Mouse (Mus musculus) heart, adult 18-20 months (tissue): Measurements from ENCODE around the gene Elmo1. TPM values are rescaled to one million over a fixed set of nuclear protein-coding genes. Genes with fewer than 3 reads are reported as not detected.

Experiments used
- DNase-seq, 2 experiments: peaks; one replicate each; pipeline ENCODE4 v3.0.0; 2021 to 2022; ENCODE audit warnings: mixed read lengths in 1 of 2
- total RNA-seq, 2 experiments: library from RNA; stranded (reverse); gene quantifications; 2 replicates each; pipeline ENCODE4 v1.2.3; 2021

Gene Elmo1
- total RNA-seq, 2 experiments from 2014 or later: 7.6 to 9.1 TPM

DNA sequence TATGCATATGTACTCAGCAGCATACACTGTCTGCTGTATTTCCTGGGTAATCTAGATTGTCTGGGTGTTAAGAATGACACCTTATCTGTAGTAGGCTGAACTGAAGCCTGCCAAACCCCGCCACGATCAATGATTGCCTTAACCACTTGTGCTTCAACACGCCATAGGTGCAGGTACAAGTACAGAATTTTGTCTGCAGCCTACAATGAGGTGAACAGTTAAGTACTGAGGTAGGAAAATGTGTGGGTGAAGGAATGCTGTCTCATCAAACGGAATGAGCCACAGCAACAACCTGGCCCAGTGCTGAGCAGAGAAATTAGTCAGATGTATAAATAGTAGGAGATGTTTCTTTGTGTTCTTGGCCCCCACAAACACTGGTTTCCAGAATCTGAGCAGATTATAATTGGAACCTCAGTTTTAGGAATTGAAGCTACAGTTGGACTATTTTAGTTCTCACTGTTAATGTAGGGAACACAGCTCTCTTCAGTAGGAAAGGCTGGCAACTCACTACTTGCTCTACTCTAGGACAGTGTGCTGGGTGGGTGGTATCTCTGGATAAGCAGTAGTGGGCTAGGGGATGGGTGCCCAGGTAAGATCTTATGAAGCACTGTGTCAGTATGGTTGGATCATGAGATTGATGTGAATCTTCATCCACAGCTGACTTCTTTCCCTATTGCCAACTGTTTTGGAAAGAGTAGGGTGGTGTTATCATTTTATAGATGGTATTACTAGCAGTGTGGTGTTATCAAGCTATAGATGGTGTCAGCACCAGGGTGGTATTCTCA is 4.7 kb downstream of the Elmo1 start:
- no peak for DNase-seq

DNA sequence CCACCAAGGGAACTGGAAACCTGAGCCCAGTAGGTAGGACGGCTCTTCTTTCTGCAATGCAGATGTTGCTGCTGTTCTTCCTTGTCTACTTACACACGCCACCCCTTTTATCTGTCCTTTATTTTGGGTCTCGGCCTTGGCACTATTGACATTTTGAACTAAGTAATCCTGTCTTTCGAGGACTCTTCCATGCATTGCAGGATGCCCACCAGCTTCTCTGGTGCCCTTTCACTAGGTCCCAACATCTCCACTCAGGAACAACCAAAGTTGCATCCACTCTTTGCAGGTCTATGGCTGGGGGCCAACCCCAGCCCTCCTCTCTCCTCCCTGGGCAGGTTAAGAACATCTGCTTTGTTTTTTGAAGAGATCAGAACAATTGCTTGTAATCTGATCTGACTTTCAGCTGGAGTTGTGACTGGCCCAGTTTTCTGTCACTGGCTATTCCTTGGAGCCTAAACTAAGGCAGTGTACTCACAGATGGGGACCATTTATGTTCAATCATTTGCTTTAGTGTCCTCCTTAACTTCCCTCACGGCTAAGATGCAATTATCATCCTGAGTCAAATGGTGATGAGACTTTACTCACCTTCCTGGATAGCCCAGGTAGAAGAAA is 6.7 kb downstream of the Elmo1 start:
- DNase-seq: peak in 1 of 2 experiments; percentile 4

DNA sequence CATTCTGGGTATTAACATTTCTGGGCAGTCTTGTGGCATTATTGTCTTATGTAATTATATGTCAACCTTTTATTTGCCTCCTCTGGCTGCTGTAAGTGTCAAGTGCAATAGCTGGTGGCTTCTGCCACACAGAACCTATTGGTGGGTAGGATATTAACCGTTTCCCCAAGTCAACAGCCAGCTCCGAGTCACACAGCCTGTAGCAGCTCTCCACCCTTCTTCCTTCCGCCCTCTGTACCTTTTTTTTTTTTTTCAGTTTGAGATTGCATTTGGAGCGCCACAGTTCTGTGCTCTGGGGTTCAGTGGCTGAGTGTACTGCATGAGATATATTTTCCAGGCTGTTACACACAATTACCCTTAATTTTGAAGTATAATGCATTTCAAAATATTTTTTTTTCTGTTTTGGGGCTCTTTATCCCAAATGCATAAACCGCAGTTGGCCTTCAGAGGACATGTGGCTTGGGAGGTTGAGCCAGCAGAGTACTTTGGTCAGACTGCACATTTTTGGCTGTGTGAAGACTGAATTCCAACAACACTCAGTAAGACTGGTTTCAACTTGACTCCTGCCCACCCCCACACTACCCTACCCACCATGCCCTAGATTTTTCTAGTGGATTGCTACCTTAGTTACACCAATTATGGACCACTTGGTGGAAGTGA is 7.7 kb downstream of the Elmo1 start:
- peak; percentile 22 to 25 for DNase-seq

DNA sequence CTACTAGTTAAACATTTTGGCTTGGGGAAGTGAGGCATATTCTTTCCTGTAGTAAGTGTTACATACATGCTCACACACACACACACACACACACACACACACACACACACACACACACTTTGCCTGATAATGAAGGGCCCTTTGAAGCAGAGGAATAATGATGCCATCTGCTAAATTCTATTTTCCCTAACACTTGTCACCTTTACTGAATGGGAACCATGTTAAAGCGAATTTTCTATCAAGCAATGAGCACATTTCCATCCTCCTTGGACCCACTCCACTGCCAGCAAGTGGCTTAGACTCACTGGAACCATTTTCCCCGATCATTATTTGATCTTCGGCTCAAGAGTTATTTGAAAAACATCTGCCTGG is 8.2 kb downstream of the Elmo1 start:
- DNase-seq: no peak

DNA sequence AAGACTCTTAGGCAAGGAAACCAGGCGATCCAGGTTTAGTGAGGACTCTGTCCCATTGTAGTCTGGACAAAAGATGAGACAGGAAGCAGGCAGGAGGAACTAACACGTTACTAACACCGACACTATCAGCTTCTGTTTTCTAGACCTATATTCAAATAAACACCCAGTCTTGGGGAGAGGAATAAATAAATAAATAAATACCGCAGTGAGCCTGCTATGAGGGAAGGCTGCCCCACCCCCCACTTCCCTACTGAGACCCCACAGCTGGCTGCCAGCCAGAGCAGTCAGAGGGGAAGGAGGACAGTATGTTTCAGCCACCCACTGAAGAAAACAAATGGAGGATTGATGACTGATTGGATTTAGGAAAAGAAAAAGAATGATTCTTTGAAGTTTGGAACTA is 9.2 kb downstream of the Elmo1 start:
- DNase-seq: peak in 1 of 2 experiments; percentile 35

DNA sequence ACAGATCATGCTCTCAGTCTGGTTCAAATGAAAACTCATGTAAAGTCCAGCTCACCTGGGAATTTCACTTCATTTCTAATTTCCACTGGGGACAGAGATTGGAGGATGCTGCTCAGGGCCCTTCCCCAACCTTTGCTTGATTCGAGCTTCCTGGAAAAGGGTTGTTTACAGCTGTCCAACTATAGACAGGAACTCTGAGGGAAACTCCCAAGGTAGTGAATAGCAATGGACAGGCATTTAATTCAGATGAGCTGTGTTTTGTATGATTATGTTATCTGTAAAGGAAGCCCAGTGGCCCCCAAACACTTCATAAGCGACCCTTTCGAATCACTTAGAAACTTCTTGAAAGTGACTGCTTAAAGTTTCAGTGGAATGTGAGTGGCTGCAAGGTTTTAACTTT is 10.0 kb downstream of the Elmo1 start:
- no peak for DNase-seq

DNA sequence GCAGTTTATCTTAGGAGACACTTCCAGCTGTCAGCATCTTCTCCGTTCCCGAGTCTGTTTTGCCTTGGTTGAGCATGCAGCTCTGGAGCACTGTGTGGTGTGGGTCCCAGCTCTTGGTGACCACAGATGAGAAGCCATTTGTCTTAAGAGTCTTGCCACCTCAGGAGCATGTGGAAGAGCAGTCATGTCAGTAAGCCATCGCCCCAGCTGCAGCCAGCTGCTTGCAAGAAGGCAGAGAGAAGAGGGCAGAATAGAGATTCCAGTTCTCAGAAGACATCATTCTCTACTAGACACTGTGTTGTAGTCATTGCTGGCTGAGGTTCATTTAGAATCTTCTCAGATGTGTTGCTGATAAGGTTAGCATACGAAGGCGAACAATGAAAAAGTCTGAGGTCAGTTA is 11.3 kb downstream of the Elmo1 start:
- peak in 1 of 2 experiments; percentile 18 for DNase-seq

DNA sequence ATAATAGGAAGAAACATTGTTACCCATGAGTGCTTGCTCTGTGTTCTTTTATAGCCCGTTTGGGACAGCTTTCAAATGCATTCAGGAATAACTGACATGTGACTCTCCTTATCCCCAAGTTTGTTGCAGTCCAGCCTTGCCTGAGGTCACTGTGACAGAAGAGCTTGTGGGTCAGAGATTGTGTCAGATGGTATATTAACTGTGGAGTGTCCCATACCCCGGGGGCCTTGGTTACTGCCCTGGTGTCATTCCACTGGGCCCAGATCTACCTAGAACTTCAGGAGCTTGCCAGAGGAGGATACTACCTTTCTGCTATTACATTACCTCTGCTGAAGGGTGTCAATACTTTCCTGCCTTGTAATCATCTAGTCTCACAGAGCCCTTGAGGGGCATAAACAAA is 14.4 kb downstream of the Elmo1 start:
- DNase-seq: peak in 1 of 2 experiments; percentile 7

DNA sequence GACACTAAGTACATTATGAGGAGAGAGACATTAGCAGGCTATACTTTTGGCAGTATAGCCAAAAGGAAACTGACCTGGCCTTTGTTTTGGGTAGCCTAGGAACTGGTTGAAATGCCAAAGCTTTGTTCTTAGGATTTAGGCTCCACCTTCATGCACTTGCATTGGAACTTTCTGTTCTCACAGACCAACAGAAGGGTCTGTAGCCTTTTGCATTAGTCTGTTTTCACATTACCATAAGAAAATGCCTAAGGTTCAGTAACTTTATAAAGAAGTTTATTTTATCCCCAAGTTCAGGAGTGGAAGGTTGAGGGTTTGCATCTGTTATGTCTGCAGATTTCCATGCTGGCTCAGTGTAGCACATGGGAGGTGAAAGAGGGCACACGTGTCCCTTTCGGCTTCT is 15.6 kb downstream of the Elmo1 start:
- peak in 1 of 2 experiments; percentile 3 for DNase-seq

DNA sequence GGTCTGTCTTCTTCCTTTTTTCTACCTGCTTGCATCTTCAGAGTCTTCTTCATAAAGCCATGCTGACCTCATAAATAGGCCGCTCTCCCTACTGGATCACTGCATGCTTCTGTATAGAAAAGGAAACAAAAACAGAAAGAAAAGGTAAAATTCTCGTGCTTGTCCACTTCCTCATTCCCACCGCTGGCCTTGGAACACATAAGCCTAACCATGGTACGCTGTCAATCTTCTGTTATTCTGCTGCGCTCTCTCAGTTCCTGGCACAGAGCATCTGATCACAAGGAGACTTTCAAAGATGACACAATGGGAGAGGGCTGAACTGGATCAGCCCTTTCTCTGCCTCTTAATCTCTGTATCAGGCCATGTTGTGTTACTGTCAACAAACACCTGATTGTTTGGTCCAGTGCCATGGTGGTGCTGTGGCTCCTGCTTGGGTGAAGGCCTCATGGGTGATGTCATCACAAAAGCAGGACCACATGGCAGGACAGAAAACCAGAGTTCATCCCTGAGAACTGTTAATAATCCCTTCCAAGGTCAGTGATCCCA is 17.6 kb downstream of the Elmo1 start:
- DNase-seq: no peak

DNA sequence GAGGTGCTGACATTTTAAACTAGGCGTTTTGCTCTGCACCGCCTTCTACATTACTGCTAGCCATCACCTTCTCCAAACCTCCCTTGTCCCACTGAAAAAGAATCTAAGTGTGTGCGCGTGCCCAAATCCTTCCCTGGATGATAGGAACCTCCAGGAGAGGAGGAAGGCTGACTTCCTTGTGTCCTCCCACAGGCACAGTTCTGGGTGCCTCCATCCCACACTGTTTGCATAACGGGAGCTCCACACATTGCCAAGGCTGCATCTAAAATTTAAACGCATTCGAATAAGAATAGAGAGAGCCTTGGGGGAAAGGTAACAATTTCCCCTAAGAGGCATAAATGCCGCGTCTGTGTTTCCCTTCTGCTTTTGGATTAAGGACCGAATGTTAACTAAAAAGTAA is 18.6 kb downstream of the Elmo1 start:
- DNase-seq: no peak

DNA sequence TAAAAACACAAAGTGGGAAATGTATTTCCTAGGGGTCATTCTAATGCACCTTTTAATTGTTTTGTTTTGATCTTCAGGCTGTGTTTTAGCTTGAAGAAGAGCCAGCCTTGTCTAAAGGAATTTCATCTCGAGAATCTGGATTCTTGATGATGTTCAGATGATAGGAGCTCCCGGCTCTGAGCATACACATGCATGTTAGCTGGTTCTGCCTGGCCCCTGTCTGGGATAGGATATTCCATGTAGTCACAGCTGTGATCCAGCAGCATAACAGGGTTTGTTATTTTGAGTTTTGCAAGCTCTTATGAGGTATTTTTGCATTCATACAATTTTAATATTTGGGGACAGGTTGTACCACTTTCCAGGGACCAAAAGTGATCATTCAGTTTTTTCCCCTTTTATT is 19.1 kb downstream of the Elmo1 start:
- no peak for DNase-seq

DNA sequence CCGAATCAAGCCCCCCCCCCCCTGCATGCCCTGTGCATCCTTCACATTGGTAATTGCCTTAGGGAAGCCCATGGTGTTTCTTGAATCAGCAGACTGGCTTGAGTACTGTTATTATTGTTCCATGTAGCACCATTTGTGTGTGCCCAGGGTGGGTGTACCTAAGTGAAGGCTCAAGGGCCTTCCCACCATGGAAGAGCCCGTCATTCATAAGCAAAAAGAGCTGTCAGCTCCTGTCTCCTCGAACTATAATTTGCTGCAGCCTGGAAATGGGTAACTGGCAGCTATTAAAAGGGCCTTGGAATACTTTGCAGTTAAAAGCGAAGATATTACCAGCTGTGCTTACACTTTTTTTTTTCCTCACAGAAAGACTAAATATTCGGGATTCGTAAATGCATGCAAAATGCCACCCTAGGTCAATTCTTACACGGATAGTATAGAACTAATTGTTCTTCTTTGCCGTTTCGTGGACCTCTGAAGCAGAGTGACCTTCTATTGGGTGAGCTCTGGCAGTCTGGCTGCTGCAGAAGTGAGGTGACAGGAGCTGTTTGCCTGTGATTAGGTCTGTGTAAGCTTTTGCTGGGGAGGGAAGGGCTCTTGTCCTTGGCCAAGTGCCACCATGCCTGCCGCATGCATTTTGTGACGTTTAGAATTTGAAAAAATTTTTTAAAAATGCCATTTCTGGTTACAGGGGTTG is 19.7 kb downstream of the Elmo1 start:
- DNase-seq: no peak

DNA sequence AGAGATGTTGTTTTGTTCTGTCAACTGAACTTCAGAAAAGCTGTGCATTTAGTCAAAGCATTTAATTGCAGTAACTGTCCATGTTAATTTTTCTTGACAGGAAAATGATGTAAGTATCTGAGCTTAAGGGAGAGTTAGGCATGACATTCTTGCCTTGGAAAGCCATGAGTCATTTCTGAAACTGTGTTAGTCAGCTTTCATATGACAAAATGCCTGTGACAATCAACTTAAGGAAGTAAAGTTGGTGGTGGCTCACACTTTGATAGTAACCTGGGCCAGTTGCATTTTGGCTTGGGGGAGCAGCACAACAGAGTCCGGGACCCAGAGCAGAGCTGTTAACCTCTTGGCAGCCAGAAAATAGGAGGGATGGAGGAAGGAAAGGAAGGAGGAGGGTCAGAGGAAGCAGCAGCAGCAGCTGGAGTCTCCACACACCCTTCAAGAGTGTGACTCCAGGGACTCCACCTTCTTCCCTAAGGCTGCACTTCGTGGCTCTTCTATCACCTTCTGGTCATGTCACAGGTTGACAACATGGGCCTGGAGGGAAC is 20.9 kb downstream of the Elmo1 start:
- no peak for DNase-seq

DNA sequence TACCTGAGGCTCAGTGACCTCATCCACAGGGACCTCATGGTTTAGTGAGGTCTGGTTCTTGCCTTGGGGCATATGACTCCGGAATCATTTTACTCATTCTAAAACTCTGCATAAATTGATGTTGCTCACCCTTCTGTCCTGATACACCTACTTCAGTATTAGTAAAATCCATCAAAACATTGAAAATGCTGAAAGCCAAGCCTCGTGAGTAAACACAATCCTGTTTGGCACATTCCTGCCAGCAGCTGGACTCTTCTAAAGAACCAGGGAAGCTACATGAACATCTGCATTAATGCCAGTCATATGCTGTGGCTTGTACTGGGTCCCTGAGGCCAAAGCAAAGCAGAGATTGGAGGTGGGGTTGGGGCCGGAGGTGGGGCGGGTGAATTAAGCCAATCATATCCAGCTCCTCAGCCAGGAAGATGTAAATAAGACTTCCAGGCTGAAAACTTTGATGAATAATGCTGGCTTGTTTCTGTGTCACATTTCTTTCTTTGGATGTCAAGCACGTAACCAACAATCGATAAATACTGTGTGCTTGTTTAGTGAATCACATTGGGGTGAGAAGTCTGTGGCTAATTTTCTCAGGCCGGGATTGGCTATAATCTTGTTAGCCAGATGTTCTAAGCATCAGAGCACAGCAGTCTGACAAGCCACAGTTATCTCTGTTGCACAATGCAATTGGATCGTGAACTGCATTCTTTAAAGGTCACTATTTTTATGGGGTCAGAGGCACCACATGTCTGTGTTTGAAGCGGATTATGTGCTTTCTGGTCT is 24.9 kb downstream of the Elmo1 start:
- DNase-seq: peak; percentile 67 to 76

DNA sequence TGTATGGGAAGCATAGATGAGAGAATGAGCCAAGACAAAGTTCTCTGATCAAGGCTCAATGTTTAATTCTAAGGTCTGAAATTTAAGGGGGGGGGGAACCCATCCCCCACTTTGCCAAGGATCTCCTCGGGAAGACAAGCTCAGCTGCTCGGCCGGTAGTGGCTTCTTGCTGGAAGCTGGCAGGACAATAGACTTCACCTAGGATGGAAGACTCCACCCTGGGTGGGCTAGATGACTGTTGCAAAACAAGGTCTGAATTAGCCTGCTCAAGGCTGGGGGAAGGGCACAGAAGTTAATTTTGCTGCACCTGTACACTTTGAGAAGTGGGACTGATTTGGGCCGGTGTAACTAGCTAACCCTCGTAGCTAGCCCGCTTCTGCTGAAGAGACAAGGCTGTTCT is 25.6 kb downstream of the Elmo1 start:
- no peak for DNase-seq

DNA sequence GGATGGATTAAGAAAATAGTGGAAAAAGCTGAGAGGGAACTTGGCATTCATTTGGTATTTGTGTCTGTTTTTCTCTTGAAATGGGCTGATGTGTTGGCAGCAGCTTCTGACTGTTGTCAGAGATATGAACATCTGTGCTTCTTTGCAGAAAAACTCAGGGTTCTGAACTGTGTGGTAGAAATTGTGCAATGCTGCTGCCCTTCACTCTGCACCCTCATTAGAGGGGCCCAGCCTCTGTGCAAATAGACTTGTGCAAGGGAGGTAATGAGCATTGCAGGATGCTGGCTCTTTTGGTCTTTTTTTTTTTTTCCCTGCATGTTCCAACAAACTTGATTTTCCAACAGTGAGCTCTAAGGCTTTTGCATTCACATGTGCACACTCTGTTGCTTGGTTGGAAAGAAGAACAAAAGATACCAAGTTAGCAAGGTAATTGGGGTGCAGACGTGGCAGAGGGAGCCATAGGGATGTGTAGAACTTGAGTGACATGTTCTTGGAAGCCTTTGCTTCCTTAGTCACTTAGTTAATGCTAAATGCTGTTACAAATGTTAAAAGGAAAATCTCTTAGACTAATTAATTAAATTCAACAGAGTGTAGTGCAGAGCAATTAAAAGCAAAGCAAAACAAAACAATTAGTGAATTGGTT is 26.6 kb downstream of the Elmo1 start:
- DNase-seq: peak; percentile 59 to 81

DNA sequence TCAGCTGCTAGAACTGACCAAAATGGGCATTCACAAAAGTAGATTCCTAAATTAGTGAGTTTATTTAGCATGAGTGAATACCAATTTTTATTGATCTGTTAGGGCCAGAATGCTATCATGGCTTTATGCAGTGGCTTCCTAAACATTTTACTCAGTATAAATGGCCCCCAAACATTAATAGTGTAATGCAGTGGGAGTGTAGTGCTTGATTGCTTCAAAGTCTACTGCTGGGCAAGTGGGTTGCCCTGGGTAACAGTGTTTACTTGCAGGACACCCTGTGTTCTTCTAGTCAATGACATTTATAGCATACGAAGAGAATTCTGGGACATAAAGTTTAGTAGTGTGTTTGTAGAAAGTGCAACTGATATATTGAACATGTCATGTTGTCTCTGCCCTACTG is 27.3 kb downstream of the Elmo1 start:
- no peak for DNase-seq

DNA sequence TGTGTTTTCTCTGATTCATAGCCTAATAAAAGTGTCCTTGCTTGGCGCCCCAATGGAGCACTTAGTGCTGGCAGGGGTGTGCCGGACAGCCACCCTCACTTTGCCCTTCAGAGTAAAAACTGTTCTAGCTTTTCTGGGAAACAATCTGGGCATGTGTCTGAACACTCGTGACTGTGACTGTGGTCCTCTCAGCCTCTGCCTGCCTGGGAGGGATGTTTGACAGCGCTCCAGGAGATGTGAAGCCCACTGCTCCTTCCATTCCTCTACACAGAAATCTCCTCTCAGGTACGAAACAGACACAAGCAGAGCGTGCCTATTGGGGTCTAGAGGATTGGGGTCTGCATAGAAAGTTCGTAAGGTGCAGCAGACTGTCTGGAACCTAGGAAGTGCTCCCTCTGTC is 28.5 kb downstream of the Elmo1 start:
- DNase-seq: no peak

DNA sequence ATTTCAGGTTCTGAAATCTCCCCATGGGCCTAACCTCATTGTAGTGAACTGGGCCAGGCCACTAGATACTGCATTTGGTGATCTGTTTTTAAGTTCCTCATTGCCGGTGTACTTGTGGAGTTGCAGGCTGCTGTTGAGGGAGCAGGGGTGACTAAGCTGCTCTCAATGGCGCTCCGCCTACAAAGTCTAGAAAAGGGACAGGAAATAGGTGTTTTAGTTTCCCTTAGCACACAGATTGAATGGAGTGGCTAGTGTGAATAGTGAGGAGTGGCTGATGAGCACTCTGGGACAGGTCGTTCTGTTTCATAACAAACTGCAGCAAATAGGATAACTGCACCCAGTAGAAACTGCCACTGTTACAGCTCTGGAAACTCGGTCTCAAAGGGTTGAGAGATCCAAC is 30.3 kb downstream of the Elmo1 start:
- DNase-seq: peak; percentile 65 to 77
